Mouse (Mus musculus): Measurements from ENCODE around the gene Prss43.
"Not testable (repeated sequence)": the region's sequence is repeated elsewhere in the genome, so short reads cannot be mapped to it uniquely, and the experiment has no call there.

Gene Prss43

DNA sequence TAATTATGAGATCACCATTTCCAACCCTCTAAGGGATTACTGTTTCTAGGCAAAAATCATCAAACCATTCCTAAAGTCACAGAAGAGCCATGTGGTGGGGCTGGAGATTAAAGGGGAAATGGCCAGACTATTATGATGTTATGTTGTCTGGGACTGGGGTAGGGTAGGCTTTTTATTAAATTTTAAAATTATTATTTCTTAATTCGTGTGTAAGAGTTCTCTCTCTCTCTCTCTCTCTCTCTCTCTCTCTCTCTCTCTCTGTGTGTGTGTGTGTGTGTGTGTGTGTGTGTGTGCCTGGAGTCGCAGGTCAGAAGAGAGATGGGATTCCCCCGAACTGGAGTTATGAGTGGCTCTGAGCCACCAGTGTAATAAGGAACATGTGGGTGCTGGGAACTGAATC is at the start of gene Prss43:
Gene Prss43 (plus strand): TSS at position 301 of the 400 bp plus-strand sequence.
- DNase-seq = no peak

DNA sequence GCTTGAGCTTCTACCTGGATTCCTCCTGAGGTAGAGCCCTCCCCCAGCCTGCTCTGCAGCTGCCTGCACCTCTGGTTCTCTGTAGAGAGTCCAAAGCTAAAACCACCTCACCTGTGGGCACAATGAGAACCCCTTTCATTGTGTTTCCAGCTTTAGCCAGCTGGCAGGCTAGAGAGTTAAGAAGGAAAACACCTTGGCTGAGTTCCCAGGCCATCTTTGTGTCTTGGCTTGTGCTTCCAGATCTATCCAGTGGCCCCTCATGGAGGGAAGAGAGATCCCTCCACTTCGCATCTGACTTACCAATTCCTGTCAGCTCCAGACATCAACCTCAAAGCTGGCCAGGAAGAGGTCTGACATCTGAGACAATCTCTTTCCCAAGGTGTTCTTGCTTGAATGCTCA is 48.4 kb upstream of the Prss43 start:
- DNase-seq = no peak

DNA sequence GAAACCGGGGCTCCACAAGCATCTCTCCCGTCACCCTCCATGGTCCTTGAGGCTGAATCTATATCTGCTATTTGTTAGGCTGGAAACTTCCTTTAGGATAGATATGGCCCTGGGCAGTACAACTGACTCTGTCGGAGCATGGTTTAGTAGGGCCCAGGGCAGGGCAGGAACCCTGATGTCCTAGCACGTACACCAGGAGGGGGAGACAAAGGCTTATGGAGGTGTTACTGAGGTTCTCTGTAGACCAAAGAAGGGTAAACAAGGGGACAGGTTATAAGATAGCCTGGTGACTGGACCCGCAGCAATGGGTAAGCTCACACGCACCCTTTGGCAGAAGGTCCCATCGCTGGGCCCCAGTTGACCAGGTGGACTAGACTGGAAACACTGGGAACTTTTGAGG is 47.9 kb upstream of the Prss43 start:
- no peak for DNase-seq

DNA sequence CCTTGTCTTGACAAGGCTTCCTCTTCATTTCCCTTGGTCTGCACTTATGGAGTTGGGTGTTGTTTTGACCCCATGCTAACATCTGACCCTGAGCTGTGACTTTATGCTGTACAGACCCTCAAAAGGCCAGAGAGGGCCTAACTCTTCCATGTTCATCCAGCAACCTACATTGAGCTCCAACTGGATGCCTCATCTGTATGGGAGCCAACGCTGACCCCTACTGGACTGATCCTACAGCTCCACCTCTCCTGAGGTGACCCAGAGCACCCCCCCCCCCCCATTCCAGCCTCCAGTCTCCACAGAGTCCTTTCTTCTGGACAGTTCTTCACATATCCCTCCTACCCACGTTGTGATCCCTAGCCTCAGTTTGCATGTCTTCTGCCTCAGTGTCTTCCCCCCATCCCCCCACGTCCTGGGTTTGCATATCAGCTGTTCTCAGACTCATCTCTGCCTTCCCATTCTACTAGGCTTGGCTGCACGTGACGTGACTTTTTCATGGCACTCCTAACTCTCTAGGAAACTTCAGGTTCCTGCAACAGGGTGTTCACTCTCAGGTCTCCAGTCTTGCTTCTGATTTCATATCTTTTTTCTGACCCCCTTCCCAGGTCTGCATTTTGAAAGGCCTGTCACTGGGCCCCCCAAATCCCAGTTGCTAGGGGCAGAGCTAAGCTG is 47.1 kb upstream of the Prss43 start:
- DNase-seq = peak; percentile 12

DNA sequence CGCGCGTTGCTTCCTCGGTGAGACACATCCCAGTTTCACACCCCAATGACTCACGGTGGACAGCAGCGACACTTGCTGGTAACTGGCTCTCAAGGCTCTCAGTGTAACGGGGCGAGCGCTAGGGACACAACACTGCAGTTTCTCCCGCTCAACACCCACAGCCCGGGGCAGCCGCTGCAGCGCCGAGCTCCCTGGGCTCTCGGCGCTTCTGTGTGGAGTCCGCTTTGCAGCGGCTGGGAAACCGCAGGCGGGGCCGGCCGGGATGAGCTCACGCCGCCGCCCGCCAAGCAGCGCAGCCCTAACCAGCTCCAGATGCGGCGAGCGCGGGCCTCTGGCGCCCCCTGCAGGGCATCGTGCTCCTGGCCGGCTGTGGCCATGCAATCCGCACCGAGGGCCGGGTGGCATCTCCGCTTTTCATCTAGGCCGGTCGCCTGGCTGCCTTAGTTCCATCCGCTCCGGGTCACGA is 45.2 kb upstream of the Prss43 start:
- DNase-seq = peak; percentile 90

DNA sequence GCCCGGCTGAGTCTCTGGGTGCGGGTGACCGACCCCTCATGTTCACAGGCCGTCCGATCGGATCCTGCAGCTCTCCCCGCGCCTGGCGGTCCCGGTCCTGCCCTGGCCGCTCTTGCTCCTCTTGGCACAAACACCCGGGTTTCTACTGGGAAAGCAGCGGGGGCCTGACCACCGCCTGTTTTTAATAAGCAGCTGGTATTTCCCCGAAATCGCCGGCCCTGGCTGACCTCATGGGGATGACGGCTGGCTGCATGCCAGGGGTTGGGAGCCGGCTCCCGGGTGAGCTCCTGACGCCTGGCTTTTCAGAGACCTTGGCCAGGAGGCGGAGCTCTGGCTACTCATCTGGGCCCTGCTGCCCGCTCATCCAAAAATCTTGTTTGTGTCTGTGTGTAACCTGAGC is 44.8 kb upstream of the Prss43 start:
- no peak for DNase-seq

DNA sequence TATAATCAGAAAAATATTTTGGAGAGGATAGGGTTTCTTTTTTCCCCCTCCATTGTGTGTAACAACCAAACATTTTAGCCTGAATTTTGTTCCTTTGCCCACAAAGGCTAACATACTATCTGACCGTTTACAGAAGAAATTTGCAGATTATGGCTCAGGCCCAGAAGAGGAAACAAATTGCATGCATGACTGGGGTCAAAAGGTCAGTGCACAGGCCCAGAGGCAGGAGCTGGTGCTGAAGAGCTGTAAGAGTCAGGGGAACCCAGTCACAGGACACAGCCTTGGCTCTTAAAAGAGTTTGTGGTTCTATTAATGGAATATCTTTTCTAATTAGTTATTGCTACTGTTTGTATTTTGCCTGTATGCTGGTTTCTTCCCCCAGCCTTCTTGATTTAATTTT is 42.9 kb upstream of the Prss43 start:
- DNase-seq = no peak

DNA sequence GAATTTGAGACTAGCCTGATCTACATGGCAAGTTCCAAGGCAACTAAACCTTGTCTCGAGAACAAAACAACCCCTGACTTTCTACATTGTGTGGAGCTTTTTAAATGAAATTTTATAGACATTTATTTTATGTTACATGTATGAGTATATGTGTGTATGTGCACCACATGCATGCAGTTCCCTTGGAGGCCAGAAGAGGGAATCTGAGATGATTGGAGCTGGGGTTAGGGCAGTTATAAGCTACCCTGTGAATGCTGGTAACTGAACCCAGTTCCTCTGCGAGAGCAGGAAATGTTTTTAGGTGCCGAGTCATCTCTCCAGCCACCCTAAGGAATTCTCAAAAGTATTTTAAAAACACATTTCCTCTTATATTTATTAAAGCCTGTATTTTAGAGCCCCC is 38.3 kb upstream of the Prss43 start:
- DNase-seq = no peak

DNA sequence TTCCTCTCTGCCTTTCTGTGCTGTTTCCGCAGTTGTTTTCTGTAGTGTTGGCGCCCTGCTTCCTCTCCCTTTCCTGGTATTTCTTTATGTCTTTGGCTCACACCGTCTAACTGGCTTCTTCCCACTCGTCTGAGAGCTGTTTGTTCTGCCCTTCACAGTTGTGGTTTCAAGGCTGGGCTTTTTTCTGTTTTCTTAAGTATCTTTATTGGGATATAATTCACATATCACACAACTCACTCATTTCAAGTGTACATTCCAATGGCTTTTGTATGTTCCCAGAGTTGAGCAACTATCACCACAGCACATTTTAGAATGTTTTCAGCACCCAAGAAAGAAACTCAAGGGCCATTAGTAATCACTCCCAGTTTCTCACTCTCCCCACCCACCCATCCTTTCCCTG is 36.0 kb upstream of the Prss43 start:
- no peak for DNase-seq

DNA sequence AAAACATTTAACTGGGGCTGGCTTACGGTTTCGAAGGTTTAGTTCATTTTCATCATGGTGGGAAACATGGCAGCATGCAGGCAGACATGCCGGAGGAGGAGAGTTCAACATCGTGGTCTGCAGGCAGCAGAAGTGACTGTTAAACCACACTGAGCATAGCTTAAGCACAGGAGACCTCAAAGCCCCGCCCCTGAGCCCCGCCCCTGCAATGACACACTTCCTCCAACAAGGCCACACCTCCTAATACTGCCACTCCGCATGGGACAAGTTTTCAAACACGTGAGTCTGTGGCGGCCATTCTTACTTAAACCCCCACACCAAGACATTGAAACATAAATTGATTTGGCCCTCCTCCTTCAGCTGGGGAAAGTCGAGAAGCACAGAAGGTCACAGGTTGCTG is 29.5 kb upstream of the Prss43 start:
- no peak for DNase-seq

DNA sequence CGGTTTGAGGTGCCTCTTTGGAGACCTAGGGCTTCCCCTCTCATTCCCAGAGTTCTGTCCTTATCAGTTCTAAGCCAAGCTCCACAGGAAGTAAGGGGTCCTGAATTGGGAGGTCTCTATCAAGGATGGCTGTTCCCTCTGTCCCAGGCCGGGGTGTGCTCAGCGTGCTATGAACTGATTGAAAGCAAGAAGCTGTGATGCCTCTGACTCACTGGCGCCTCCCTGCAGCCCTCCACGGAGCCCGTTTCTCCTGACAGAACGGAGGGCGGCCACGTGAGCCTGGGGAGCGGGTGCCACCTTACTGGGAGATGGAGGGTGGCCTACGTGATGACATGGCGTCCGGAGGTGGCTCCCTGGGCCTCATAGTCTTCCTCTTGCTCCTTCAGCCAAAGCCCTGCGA is 28.6 kb upstream of the Prss43 start, which contains the start of gene Prss42:
Gene Prss42 (plus strand): TSS at position 301 of the 400 bp plus-strand sequence.
- no peak for DNase-seq

DNA sequence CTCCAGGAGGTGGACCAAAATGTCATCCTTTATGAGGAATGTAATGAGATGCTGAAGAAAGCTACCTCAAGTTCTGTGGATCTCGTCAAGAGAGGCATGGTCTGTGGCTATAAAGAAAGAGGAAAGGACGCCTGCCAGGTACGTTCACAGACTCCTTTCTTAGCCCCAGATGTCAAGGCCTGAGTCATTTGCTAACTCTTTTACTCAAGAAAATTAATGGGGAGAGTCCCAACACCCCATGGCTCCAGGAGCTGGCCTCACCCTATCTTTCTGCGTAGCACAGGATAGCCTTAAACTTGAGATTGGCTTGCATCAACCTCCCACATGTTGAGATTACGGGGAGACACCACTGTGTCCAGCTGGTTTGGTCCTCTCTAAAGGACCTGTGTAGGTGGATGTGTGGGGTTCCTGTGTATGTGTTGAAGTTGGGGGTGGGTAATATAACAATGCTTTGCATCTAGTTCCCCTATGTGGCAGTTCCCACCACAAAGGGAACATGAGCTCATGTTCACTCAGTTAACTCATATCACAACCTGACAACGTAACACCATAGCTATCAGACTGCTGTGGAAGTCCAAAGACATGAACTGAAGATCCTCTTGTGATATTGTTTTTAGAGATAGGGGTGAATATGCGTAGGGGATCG is 25.5 kb upstream of the Prss43 start:
- no peak for DNase-seq

DNA sequence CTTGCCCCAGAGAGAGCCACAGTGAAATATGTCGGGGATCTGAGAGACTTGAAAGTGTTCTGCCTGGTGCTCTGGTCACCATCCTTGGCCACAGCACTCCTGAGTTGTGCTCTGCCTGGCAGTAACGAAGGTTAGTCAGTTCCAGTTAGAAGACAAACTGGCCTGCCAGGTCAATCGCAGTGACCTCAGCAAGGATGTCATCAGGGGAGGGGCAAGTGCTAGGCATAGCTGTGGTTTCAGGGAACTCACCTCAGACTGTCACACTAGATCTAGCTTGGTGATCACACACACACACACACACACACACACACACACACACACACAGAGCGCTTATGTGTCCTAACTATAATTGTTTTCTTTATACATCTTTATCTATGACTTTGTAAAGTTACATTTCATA is 23.2 kb upstream of the Prss43 start:
- no peak for DNase-seq

DNA sequence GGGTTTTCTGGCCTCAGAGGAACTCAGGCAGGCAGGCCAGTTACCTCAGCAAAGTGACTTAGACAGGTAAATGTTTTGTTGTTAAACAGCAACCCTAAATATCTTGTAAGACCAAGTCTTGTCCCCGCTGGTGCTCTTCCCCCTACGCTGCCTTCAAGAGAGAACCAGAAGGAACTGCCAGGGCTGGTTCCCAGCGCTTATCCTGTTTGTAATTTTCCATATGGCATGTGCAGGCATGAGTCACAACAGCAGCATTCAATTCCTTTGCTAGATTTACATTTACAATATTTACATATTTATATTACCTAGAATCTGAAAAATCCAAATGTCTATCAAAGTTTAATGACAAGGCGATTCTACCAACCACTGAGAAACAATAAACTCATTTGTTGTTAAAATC is 16.4 kb upstream of the Prss43 start:
- DNase-seq = no peak

DNA sequence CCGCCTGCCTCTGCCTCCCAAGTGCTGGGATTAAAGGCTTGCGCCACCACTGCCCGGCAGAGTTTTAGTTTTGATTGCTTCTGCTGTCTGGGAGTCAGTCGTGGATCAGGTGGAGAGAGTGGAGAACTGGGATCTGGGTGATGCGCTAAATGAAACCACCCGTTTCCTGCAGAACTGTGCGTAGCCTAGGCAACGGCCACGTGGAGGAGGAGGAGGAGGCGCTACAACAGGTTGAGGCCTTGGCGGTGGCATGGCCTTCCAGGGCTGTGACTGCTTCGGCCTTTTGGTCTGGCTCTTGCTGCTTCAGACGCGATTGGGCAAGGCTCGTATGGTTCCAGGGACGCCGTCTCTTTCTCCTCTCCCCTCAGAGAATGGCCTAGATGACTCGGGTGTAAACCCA is 12.7 kb upstream of the Prss43 start, which contains the start of gene Prss44:
Gene Prss44 (plus strand): TSS at position 206 of the 400 bp plus-strand sequence.
- DNase-seq = no peak

DNA sequence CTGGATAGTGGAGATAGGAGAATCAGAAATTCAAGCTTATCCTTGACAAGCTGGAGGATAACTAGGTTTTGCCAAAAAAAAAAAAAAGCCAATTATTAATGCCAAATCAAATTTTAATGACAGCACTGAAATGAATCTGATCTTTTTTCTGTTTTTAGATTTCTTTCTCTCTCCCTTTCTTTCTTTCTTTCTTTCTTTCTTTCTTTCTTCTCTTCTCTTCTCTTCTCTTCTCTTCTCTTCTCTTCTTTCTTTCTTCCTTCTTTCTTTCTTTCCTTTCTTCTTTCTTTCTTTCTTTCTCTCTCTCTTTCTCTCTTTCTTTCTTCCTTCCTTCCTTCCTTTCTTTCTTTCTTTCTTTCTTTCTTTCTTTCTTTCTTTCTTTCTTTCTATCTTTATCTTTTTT is 5.9 kb upstream of the Prss43 start:
- DNase-seq = not testable (repeated sequence)

DNA sequence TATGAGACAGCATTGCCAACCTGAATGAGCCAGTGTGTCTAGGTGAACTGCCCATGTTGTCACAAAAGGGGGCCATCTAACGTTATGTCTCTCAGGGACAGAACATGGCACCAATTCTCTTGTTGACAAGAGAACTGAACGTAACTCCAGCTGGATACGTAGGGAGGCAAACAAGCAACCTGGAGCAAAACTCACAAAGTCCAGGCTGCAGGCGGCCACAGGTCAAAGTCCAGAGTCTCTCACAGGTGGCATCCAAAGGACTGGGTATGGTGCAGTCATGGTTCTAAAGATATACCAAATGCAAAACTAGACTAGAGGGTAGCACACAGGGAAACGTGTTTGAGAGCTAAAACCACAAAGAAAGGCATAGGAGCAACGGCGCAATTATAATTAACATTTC is 5.1 kb upstream of the Prss43 start:
- DNase-seq = no peak

DNA sequence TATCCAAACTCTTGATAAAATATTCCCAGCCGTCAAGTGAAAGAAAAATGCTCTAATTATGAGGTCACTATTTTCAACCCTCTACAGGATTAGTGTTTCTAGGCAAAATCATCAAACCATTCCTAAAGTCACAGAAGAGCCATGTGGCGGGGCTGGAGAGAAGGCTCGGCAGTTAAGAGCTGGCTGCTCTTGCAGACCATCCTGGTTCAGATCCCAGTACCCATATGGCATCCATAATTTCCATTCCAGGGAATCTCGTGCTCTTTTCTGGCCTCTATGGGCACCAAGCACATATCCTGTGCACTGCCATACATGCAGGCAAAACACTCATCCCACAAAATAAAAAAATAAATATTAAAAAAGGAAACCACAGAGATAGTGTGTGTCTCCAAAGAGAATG is 1.1 kb upstream of the Prss43 start:
- no peak for DNase-seq

DNA sequence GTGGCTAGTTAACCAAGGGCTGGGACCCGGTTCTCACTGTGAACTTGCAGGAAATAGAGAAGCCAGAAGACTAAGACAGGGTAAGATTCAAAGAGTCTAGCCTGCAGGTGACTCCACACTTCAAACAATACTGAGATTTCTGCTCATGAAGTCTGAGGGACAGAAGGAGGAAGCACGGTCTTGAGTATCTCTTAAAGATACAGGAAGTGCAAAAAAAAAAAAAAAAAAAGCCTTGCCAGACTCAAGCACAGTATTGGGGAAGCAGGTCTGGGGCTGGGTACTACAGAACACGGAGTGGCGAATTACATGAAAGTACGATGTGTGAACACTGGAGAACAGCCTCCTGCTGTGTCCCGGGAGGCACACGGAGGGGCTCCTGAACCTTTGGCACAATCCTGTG is 658 bp upstream of the Prss43 start:
- peak; percentile 11 for DNase-seq

DNA sequence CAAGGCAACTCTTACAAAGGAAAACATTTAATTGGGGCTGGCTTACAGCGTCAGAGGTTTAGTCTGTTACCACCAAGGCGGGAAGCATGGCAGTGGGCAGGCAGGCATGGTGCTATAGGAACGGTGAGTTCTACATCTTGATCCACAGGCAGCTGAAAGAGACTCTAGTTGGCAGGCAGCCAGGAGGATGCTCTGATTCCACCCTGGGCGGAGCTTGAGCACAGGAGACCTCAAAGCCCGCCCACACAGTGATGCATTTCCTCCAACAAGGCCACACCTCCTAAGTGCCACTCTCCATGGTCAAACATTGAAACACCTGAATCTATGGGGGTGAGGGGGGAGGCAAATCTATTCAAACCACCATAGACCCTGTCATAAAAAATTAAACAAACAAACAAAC is 6.5 kb downstream of the Prss43 start:
- peak; percentile 9 for DNase-seq

DNA sequence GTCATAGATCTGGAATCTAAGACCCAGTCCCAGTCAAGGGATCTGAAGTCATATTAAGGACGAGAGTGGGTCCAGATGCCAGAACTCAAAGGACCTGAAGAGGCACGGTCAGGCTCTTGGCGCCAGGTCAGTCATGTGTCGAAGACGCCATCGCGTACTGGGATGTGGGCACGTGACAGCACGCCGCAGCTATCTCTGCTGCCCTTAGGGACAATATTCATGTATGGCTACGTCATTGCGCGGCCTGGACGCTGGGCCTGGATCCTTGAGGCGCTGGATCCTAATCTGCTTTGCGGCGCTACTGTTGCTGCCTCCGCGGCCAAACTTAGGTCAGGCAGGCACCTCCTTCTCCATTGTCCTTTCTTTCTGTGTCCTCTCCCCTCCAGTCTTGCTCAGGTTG is 7.9 kb downstream of the Prss43 start, which contains the start of gene Prss45:
Gene Prss45 (plus strand): TSS at position 178 of the 400 bp plus-strand sequence.
- no peak for DNase-seq

DNA sequence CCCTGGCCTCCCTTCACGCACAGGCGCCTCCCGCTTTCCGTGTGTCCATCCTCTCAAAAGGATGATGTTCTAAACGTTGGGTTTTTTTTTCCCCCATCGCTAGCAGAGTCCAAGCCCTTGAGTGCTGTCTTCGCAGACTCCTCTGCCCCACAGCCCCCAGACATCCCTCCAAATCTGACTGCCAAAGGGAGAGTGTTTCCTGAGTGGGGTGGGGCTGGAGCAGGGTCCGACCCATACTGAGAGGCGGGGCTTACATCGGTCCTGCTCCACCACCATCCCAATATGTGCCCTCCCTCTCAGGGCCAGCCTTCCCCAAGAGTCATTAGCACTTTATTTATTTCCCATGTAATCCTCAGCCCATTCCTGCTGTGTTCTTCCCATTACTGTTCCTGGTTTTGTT is 8.5 kb downstream of the Prss43 start:
- no peak for DNase-seq

DNA sequence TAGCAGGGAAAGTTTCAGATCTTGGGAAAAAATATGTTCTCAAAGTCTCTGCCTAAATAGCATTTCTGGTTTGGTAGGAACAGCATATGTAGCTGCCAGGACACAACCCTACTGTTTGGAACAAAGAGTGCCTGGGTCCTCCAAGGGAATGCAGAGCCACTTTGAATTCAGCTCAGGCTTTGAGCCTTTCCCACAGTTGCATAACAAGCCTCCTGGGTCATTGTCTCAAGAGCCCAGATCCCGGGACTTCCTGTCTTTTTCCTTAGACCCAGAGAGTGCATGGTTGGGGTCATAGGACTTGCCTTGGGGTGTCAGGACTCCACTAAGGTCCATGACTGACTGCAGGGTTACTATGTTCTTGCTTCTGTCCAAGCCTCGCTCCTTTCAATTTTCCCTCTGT is 9.6 kb downstream of the Prss43 start:
- no peak for DNase-seq

DNA sequence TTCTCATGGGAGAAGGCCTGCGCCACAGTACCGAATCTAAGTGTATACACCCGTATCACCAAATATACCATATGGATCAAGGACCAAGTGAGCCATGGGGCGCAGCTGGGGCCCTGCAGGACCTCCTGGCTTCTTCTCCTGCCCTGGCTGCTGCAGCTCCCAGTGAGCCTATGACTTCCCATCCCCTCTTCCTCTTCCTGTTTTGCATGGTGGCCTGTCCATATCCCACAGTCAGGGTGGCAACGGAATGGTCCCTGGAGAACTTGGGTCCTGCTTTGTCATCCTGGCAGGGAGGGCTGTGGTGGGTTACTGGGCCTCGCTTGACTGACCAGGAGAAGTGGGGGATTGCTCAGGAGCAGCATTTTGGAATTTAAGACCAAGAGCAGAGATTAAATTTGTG is 14.4 kb downstream of the Prss43 start:
- no peak for DNase-seq

DNA sequence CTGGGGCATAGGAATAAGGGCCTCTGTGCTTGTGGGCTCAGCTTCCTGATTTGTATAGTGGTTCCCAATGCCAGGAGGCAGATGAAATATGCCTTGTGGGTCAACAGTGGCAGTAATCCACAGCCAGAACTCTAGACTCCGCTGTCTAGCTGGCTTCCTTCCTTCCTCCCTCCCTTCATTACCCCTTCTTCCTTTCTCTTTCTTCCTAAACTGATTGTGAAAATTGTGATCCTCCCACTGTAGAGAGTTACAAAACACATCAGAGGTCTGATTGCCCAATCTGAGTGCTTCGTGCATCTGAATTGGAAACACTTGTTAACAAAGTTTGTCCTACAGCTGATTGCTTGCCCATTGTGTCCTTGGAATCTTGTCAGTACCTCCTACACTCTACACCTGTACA is 14.9 kb downstream of the Prss43 start:
- no peak for DNase-seq
